Mouse (Mus musculus): Measurements from ENCODE around the gene Olfr522. TPM values are rescaled to one million over a fixed set of nuclear protein-coding genes. Genes with fewer than 3 reads are reported as not detected.

Olfr522 gene
- not detected in 2 replicates for polyA plus RNA-seq (2012)

GRCm38 (mm10) chr7:140164664-140165063, at the start of gene Olfr522:
Olfr522 (minus strand) TSS chr7:140164764.

GRCm38 (mm10) chr7:140205864-140206263, 41.3 kb upstream of the Olfr522 start, which contains the start of gene Olfr524:
Olfr524 (minus strand) TSS chr7:140205964.

DNA sequence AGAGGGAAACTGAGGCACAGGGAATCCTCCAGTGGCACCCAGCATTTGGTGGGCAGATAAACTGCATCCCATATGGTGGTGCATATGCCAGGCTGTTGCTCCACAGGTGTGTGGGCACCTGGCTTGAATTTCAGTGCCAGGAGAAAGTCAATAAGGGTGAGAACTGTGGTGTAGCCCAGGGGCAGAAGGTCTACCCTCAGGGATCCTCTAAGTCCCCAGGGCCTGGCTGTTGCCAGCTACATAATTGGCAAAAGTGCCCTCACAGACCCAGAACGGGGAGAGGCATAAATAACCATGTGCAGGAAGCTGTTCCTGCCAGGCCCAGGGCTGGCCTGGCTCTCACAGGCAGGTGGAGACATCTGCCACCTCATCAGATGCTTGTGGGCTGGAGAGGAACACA, 8.4 kb upstream of the Olfr522 start, which contains the start of gene Olfr523:
TSS of gene Olfr523 (plus strand) at position 282 of the 400 bp plus-strand sequence.

DNA sequence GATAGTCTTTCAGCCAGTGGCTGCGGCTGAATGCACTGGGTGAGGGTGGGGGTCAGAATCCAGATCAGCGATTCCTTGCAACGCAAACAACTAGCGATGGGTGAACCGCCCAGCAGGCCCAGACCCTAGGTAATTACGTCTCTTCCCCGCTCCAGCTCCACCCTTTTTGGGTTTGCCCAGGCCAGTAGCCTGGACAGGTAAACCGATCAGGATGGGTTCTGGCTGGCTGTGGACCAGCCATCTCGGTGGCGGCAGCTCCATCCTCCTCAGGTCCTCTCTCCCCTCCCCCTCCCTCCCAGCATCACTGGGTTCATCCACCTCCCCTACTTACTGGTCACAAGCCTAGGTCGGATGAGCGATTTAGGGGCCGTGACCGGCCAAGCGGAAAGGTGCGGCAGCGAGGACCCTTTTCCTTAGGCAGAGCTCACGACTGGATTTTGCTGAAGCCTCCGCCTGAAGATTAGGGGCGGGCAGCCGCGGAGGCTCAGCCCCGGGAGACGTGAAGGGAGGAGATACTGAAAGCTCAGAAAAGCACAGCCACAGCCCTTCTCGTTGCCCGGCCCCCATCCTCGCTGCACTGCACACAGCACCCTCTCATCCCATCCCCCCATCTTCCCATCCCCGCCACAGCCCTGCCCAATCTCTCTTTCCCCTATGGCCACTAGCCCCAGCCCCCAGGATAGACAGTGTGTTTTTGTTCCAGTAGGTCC, 10.2 kb downstream of the Olfr522 start, which contains the start of gene Sprn:
TSS of gene Sprn (minus strand) at position 660 of the 710 bp plus-strand sequence.

DNA sequence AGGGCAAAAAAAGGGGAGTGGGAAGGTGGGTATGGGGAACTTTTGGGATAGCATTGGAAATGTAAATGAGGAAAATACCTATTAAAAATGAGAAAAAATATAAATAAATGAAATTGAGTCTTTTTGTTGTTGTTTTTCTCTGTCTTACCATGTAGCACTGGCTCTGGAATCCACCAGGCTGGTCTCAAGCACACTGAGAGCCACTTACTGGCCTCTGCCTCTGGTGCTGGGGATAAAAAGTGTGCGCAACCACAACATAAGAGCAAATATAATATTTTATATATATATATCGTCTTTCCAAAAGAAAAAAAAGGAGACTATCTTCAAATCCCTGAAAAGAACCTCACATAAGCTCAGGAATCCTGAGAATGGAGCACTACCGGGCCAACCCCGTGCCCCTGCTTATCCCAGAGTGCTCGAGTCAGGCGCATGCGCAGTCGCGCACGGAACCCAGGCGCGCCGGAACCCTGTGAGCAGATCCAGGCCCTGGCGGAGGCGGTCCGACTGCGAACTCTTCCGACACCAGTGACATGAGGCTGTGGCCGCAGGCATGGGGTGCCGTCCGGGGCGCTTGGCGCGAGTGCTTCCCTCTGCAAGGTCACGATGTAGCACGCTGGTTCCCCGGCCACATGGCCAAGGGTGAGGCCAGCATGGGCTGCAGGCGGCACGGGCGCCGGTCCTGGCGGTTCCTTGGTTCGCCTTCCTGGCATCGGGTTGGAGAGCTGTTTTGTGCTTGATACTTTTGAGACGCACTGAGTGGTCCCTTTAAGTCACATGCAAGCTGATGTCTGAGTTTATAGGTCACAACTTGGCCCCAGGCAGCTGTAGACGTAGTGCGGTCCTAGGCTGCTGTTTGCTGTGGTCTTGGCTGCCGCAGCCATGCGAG, 27.2 kb downstream of the Olfr522 start, which contains the start of gene Mtg1:
TSS of gene Mtg1 (plus strand) at position 430 of the 886 bp plus-strand sequence.

GRCm38 (mm10) chr7:140116329-140117054, 48.1 kb downstream of the Olfr522 start, which contains the start of gene Echs1:
Echs1 (minus strand) TSS chr7:140116476.

DNA sequence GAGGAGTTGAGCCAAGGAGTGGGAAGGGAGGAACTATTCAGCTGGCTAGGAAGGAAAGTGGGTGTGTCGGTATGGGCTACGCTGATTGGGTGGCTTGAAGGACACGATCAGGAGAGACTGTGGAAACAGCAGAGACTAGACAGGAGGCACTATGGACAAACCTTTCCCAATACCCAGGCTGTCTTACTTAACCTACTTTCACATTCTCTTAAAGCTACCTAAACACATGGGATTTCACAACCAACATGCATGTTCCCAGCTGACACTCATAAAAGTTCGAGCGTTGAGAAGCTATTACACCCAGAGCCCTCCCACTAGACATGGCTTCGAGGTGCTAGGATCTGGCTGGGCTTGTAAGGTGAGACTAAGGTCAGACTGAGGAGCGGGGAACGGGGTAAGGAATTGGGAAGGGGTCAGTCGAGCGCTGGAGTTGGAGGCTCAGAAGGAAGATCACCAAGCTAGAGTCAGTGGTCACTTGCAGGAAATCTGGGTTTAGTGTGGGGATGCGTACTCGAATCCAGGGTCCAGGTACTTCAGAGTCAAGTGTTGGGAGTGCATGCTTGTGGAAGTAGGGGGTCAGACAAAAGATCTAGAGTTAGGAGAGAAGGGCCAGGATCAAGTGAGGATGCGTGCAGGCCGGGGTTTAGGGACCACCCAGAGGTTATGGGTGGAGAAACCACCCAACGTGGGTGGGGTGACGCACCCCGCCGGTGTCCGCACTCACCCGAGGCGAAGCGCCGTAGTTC, 48.8 kb downstream of the Olfr522 start, which contains the start of gene Paox:
TSS of gene Paox (plus strand) at position 217 of the 746 bp plus-strand sequence.

Other genes starting within 250 kb of the Olfr522 start
- 1.00 and 1.1 TPM in 2 replicates for gene Utf1, start 221.0 kb downstream of the Olfr522 start, polyA plus RNA-seq (2012)
- gene 6430531B16Rik, start 186.0 kb downstream of the Olfr522 start, polyA plus RNA-seq (2012): 0.28 and 0.29 TPM in 2 replicates
- 3.1 and 7.5 TPM in 2 replicates for gene Adam8, start 172.2 kb downstream of the Olfr522 start, polyA plus RNA-seq (2012)
- gene Zfp511, start 128.4 kb downstream of the Olfr522 start, polyA plus RNA-seq (2012): 19.1 and 20.0 TPM in 2 replicates
- 8.3 and 8.4 TPM in 2 replicates for gene Tubgcp2, start 128.1 kb downstream of the Olfr522 start, polyA plus RNA-seq (2012)
- not detected in 2 replicates for gene Msx3, start 115.7 kb downstream of the Olfr522 start, polyA plus RNA-seq (2012)
- gene Caly, start 82.2 kb downstream of the Olfr522 start, polyA plus RNA-seq (2012): 0.05 and 0.50 TPM in 2 replicates
- gene Prap1, start 71.4 kb downstream of the Olfr522 start, polyA plus RNA-seq (2012): not detected in 2 replicates
- 14.6 and 16.2 TPM in 2 replicates for gene Fuom, start 62.3 kb downstream of the Olfr522 start, polyA plus RNA-seq (2012)
- 6.8 and 8.3 TPM in 2 replicates for gene Paox, start 49.0 kb downstream of the Olfr522 start, polyA plus RNA-seq (2012)
- gene Echs1, start 48.3 kb downstream of the Olfr522 start, polyA plus RNA-seq (2012): 7.4 and 8.2 TPM in 2 replicates
- gene Mtg1, start 27.2 kb downstream of the Olfr522 start, polyA plus RNA-seq (2012): 4.8 and 6.7 TPM in 2 replicates
- not detected in 2 replicates for gene Sprn, start 9.9 kb downstream of the Olfr522 start, polyA plus RNA-seq (2012)
- gene Olfr523, start 8.5 kb upstream of the Olfr522 start, polyA plus RNA-seq (2012): not detected in 2 replicates
- 0.02 TPM in 1 of 2 replicates, not detected in the other for gene Olfr524, start 41.2 kb upstream of the Olfr522 start, polyA plus RNA-seq (2012)
- 0.18 TPM in 1 of 2 replicates, not detected in the other for gene Cd163l1, start 53.5 kb upstream of the Olfr522 start, polyA plus RNA-seq (2012)
- gene 5830411N06Rik, start 82.5 kb upstream of the Olfr522 start, polyA plus RNA-seq (2012): not detected in 2 replicates
- not detected in 2 replicates for gene Olfr525, start 156.1 kb upstream of the Olfr522 start, polyA plus RNA-seq (2012)
- not detected in 2 replicates for gene Olfr527, start 169.3 kb upstream of the Olfr522 start, polyA plus RNA-seq (2012)
- not detected in 2 replicates for gene Olfr60, start 196.9 kb upstream of the Olfr522 start, polyA plus RNA-seq (2012)
- not detected in 2 replicates for gene Olfr530, start 211.6 kb upstream of the Olfr522 start, polyA plus RNA-seq (2012)
- gene Olfr531, start 238.2 kb upstream of the Olfr522 start, polyA plus RNA-seq (2012): not detected in 2 replicates